Mouse (Mus musculus) C2C12 (cell line): ENCODE data around the gene Tnnc2. TPM values are rescaled to one million over a fixed set of nuclear protein-coding genes. Genes with fewer than 3 reads are reported as not detected.

ENCODE experiments used
- H3K27me3 ChIP-seq: one replicate; pipeline ENCODE4 v1.6.1; 2011; ENCODE audit not compliant: control insufficient read depth, insufficient read depth, insufficient read length
- H3K36me3 ChIP-seq: one replicate; pipeline ENCODE4 v1.6.1; 2011; ENCODE audit not compliant: control insufficient read depth, insufficient read depth
- H3K4me3 ChIP-seq: one replicate; pipeline ENCODE4 v1.5.1; 2011; ENCODE audit warnings: mild to moderate bottlenecking, control low read depth; ENCODE audit not compliant: poor library complexity, insufficient read depth, severe bottlenecking
- H3K79me2 ChIP-seq: one replicate; pipeline ENCODE4 v1.6.1; 2011; ENCODE audit not compliant: control insufficient read depth, insufficient read depth
- H3K79me3 ChIP-seq: one replicate; pipeline ENCODE4 v1.6.1; 2011; ENCODE audit warnings: low read depth, control low read depth
- H3ac ChIP-seq: one replicate; pipeline ENCODE3; 2011; ENCODE audit warnings: low read depth; ENCODE audit not compliant: control insufficient read depth, insufficient read length
- CEBPB ChIP-seq: IDR thresholded peaks from one replicate; pipeline ENCODE4 v1.6.1; 2011; ENCODE audit warnings: low read depth, mild to moderate bottlenecking, control low read depth, moderate library complexity
- CTCF ChIP-seq: IDR thresholded peaks from one replicate; pipeline ENCODE4 v1.5.1; 2011; ENCODE audit not compliant: control insufficient read depth, insufficient read depth, insufficient read length
- FOSL1 ChIP-seq: IDR thresholded peaks from one replicate; pipeline ENCODE4 v1.8.0; 2011; ENCODE audit warnings: mild to moderate bottlenecking, low read length; ENCODE audit not compliant: poor library complexity, insufficient read depth, severe bottlenecking
- MAX ChIP-seq: IDR thresholded peaks from one replicate; pipeline ENCODE4 v1.6.1; 2011; ENCODE audit warnings: mild to moderate bottlenecking, control low read depth
- MYOD1 ChIP-seq: IDR thresholded peaks from one replicate; pipeline ENCODE4 v1.6.1; 2011; ENCODE audit warnings: low read depth; ENCODE audit not compliant: control insufficient read depth, insufficient read length
- MYOG ChIP-seq: IDR thresholded peaks from one replicate; pipeline ENCODE4 v1.6.1; 2011; ENCODE audit not compliant: control insufficient read depth, insufficient read length; ENCODE audit errors: extremely low read depth
- USF1 ChIP-seq: IDR thresholded peaks from one replicate; pipeline ENCODE4 v1.6.1; 2011; ENCODE audit warnings: low read depth, mild to moderate bottlenecking, control low read depth, moderate library complexity
- polyA plus RNA-seq: library from polyadenylated mRNA; unstranded; fragments of >200 nt; fragmentation: generic; extraction: Trizol; gene quantifications from one replicate; pipeline ENCODE4 v1.2.1, GENCODE M21; 2012; ENCODE audit warnings: missing spikeins

Tnnc2 gene
- polyA plus RNA-seq, 1 experiment = 4.7 TPM

- no peaks in the 10 kb centered on the region for H3K27me3 ChIP-seq
- H3ac ChIP-seq = no peak overlapping the region
- no peak for TF ChIP-seq USF1
- no peak for TF ChIP-seq MYOD1
- no peak for TF ChIP-seq FOSL1
- no peak for TF ChIP-seq MAX
- no peak for TF ChIP-seq MYOG
- TF ChIP-seq CEBPB = no peak
- no peak for TF ChIP-seq CTCF
- H3K4me3 ChIP-seq = no peak overlapping the region
- H3K79me2 ChIP-seq = peaks cover 31% of the 10 kb centered on the region
- H3K79me3 ChIP-seq = peaks cover 20% of the 10 kb centered on the region
- H3K36me3 ChIP-seq = peaks cover 34% of the 10 kb centered on the region
Measured at GRCm38 (mm10) chr2:164773229-164773988, 6.4 kb downstream of the Tnnc2 start.

DNA sequence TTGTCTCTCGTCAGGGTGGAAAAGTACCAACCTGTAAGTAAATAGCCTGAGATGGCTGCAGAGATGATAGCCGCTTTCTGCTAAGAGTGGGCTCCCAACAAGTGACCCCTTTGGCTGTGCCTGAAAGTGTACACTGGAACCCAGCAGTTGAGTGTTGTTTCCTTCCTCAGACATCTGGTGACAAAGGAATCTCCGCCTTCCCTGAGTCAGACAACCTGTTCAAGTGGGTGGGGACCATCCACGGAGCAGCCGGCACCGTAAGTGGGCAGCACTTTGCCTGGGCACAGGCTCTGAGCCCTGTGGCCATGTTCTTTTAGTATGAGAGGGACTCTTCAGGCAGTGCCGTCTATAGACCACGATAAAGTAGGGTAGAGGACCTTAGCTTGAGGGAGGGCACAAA is 8.6 kb downstream of the Tnnc2 start:
- peaks cover 31% of the 10 kb centered on the region for H3K79me2 ChIP-seq
- no peaks in the 10 kb centered on the region for H3K27me3 ChIP-seq
- peak overlapping the region; percentile 98 for H3ac ChIP-seq
- H3K36me3 ChIP-seq = peaks cover 48% of the 10 kb centered on the region
- H3K4me3 ChIP-seq = peak overlapping the region; percentile 99
- TF ChIP-seq MAX (no peak), CEBPB (no peak), MYOD1 (no peak), USF1 (no peak), FOSL1 (no peak), CTCF (no peak), MYOG (no peak)
- H3K79me3 ChIP-seq = peaks cover 20% of the 10 kb centered on the region

DNA sequence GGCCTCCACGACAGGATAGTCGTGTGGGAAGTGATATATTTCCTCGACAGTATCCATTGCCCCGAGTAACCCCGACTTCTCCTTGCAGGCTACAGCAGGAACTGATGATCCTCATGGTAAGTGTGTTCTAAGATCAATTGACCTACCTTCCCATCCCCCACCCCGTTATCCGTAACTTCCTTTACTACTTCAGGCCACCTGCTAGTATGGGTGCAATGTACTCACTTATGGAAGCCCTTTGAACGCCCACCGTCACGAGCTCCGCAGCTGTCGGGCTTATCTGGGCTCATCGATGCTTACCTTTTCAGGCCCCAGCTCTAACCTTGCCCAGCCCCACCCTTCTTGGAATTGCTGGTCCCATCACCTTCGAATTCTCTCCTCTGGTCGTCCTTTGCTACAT is 9.5 kb downstream of the Tnnc2 start:
- peaks cover 57% of the 10 kb centered on the region for H3K36me3 ChIP-seq
- no peak for TF ChIP-seq CTCF
- no peak for TF ChIP-seq CEBPB
- no peak for TF ChIP-seq MYOG
- TF ChIP-seq MAX = peak; percentile 2
- no peak for TF ChIP-seq USF1
- TF ChIP-seq MYOD1 = peak; percentile 16
- no peaks in the 10 kb centered on the region for H3K27me3 ChIP-seq
- peaks cover 20% of the 10 kb centered on the region for H3K79me3 ChIP-seq
- peak overlapping the region; percentile 98 for H3ac ChIP-seq
- H3K79me2 ChIP-seq = peaks cover 31% of the 10 kb centered on the region
- peak overlapping the region; percentile 99 for H3K4me3 ChIP-seq

GRCm38 (mm10) chr2:164769258-164770037 is 10.3 kb downstream of the Tnnc2 start, which contains the start of gene Ube2c:
TSS of gene Ube2c (plus strand) at chr2:164769898.
- Histone ChIP-seq H3K79me3 (peaks cover 20% of the 10 kb centered on the region), H3ac (peak within 1 kb of the TSS; percentile 98), H3K4me3 (peak within 1 kb of the TSS; percentile 99), H3K36me3 (peaks cover 64% of the 10 kb centered on the region), H3K79me2 (peaks cover 31% of the 10 kb centered on the region), H3K27me3 (no peaks in the 10 kb centered on the region)
- TF ChIP-seq USF1 (no peak), CTCF (peak; percentile 6), MYOD1 (no peak), MYOG (no peak), MAX (peak; percentile 77), CEBPB (no peak), FOSL1 (no peak)

GRCm38 (mm10) chr2:164767812-164768540 is 11.8 kb downstream of the Tnnc2 start:
- no peak overlapping the region for H3ac ChIP-seq
- H3K27me3 ChIP-seq = no peaks in the 10 kb centered on the region
- TF ChIP-seq CTCF (no peak), CEBPB (no peak), MAX (no peak), MYOG (no peak), USF1 (no peak), FOSL1 (no peak), MYOD1 (no peak)
- H3K36me3 ChIP-seq = peaks cover 64% of the 10 kb centered on the region
- H3K79me2 ChIP-seq = peaks cover 31% of the 10 kb centered on the region
- peaks cover 20% of the 10 kb centered on the region for H3K79me3 ChIP-seq
- no peak overlapping the region for H3K4me3 ChIP-seq
